Mouse (Mus musculus) bone marrow macrophage, adult 2 months (primary cell): Measurements from ENCODE around the gene Ms4a1.

Experiments used
- CTCF ChIP-seq: IDR thresholded peaks from 2 replicates; pipeline ENCODE4 v1.5.1; 2012; ENCODE audit warnings: low read depth, mild to moderate bottlenecking, low read length, moderate library complexity
- POLR2A ChIP-seq: IDR thresholded peaks from 2 replicates; pipeline ENCODE4 v1.6.1; 2012; ENCODE audit warnings: mild to moderate bottlenecking, low read depth, low read length, borderline replicate concordance

GRCm38 (mm10) chr19:11244230-11244629 lies 21.8 kb downstream of the Ms4a1 start:
- TF ChIP-seq POLR2A, result no peak
- no peak for TF ChIP-seq CTCF
